Mouse (Mus musculus) left cerebral cortex, postnatal 4 days (tissue): ENCODE measurements around the gene Jade2. TPM values are rescaled to one million over a fixed set of nuclear protein-coding genes. Genes with fewer than 3 reads are reported as not detected.

ENCODE experiments used
- DNase-seq: peaks from one replicate; pipeline ENCODE4 v3.0.0-alpha.2; 2022
- intact Hi-C: fragments of 180-260 bp; cut with DNase I; formaldehyde crosslinking; loops from one replicate; pipeline ENCODE4 v1.15.1; 2025
- total RNA-seq, 2 experiments: library from RNA; stranded (reverse); gene quantifications; 2 replicates each; pipeline ENCODE4 v1.2.3; 2021

The Jade2 gene
- total RNA-seq: 1 to 10 TPM; 2.5 to 3.0 TPM

DNA sequence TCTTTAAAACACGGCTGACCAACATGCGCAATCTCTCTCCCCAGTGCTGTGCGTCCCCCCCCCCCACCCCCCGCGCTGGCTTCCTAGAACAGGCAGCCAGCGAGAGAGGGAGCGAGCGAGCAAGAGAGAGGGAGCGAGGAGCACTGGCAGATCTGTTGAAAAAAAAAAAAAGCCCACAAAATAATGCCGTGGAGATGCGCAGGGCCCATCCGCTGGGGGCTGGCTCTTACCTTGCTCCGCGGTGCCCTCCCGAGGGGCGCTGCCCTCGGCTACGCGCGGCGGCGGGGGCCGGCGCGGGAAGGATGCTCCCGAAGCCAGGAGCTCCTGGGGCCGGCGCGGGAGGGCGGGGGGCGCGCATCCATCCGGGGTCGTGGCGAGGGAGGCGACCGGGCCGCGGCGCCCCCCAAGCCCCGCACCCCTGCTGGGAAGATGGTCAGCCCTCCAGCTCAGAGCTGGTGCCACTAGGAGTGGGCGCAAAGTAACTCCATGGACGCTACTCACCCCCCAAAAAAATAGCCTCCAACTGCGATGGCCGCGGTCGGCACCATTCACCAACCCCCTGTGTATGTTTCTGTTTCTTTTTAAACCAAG is at the start of gene Jade2:
TSS of gene Jade2 (minus strand) at position 573 of the 591 bp plus-strand sequence.
- intact Hi-C loops: loop anchor here (2.0 kb wide), 1 partner anchor 110 kb away; the partner anchor contains the start of gene Cdkn2aipnl
- peak; percentile 55 for DNase-seq

DNA sequence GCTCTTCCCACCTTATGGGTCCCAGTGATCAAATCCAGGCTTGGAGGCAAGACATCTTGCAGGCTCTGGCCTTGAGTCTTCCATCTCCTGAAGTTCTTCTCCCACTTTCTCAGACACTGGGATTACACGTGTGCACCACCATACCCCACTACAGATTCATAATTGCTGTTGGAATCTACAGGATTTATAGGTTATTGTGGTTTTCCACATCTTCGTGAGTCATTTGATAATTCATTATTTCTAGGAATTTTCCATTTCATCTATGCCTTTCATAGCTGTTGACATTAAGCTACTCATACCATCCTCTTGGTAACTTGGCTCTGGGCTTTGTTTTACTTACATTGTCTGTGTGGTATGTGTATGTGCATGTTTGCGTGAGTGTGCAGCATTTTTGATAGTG is 46.8 kb upstream of the Jade2 start:
- no peak for DNase-seq
- intact Hi-C loops: no loop called here

DNA sequence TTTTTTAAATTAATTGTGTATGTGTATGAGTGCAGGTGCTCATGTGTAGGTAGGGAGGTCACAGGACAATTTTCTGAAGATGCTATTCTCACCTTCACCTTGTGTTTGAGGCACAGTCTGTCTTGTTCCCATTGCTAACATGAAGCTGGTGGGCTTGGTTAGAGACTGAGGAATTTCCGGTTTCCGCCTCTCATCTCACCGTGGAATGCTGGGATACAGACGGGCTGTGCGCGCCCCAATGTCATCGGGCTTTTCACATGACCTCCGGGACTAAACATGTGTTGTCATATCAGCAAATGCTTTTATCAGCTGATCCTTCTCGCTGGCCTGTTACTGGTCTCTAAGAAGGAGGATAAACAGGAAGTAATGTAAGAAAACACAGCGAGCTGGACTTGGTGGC is 42.2 kb upstream of the Jade2 start:
- DNase-seq: no peak
- intact Hi-C loops: no loop called here

DNA sequence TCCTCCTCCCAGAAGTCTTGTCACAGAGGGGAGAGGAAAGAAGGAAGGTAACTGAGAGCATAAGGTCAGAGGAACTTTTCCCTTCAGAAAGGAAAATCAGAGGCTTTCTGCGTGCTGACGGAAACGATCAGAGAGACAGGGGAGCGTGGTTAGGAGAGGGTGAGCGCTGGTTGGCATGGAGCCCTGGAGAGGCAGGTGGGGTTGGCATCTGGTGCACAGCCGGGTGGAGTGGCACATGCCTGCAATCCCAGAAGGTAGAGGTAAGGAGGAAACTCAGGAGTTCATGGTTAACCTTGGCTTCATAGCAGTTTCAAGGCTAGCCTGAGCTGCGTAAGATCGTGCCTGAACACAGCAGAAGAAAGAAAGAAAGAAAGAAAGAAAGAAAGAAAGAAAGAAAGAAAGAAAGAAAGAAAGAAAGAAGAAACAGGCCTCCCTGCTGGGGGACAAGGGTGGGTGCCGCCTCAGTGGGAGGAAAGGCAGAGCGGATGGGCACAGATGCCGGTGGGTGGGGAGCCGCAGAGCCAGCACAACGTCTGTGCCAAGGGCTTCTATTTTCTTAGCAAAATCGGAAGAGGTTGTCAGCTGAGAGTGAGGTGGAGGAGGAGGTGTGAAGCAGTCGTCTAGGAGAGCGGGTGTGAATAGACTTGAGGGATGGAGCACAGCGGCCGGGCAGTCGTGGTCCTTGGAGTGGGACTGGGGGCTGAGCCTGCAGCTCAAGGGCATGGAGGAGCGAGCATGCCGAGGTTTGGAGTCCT is 41.0 kb upstream of the Jade2 start:
- DNase-seq: peak; percentile 45
- intact Hi-C loops: no loop called here

DNA sequence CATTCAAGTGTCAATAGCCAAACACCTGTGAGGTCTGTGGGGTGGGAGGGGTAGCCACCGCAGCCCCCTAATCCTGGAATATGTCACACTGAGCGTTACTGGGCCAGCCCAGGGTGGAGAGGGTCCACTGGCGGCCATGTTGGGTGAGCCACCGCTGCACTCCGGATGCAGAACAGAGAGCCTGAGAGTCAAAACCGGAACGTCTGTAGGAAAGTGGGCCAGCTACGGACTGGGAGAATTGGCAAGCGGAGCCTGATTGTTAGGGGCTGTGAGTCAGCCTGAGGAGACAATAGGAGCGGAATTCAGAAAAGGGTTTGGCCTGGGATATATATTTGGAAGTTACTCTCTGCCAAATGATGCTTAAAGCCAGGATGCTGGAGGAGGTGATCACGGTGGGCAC is 39.9 kb upstream of the Jade2 start:
- intact Hi-C loops: no loop called here
- DNase-seq: no peak

DNA sequence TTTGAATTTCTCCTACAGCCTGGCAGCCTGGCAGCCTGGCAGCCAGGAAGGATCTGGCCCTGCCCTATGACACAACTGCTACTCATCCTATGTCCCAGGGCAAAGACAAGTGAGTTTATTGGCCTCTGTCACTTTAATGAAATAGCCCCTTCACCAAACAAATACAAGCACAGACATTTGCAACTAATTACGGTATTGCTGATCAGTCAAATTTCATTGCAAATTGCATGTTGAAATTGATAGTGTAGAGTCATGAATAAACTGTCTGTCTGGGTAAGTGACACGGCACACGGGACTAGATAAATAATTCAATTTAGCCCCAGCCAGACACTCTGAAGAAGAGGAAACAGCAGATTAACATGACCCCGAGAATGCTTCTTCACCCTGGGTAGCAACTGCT is 38.6 kb upstream of the Jade2 start:
- intact Hi-C loops: no loop called here
- DNase-seq: no peak

DNA sequence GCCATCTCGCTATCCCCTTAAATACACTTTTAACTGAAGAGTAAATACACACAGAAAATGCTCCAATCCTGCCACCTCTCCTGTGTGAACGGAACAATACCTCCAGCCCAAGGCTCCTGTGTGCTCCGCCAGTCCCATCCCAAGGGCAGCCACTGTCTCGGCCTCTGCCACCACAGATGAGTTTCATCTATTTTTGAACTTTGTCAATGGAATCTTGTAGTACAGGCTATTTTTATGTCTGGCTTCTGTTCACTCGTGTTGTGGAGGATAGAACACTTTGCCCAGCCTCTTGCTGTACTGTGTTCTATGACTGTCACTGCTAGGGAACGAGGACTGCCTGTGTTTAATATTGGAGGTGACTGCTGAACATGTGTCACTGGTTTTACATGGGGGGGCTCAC is 28.2 kb upstream of the Jade2 start:
- no peak for DNase-seq
- intact Hi-C loops: no loop called here

DNA sequence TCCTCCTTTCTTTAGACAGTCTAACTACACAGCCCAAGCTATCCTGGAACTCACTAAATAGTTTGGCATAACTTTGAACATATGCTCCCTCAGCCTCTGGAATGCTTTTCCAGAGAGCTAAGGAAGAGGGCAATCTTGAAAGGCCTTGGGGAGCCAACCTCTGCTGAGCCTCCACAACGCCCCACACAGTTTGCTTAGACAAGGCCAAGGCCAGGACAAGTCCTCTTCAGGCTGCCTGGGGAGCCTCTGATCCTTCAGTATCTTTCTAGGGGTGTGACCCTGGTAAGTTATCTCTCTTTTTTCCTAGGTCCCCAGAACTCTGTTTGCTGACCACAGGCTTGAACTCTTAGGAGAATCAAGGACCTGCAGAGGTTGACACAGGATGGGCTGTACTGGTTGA is 26.6 kb upstream of the Jade2 start:
- DNase-seq: no peak
- intact Hi-C loops: no loop called here

DNA sequence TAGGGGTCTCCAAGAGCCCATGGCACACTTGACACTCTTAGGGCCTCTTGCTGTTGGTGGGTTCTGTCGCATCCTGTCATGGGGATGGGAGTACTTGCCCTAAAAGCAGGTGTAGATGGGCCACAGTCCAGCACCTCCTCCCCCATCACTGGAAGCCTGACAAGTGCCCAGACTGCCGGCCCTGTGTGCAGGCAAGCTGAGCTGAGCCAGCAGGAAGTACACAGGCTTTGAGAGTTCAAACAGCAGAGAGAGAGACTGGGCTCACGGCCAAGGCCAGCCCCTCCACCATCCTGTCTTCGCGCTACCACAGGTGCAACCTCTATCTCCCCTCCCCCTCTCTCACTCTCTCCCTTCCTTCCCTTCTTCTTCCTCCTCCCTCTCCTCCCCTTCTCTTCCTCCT is 26.2 kb upstream of the Jade2 start:
- peak; percentile 50 for DNase-seq
- intact Hi-C loops: no loop called here

DNA sequence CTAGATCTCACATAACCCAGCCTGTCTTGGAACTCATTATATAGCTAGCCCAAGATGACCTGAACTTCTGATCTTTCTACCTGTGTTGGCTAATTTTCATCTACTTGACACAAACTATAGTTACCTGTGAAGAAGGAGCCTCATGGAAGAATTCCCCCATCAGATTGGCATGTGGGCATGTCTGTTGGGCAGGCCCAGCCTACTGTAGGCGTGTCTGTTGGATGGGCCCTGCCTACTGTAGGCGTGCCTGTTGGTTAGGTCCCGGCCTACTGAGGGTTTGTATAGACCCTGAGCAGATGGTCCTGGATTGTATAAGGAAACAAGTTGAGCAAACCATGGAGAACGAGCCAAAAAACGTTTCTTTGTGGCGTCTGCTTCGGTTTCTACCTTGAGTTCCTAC is 24.3 kb upstream of the Jade2 start:
- intact Hi-C loops: no loop called here
- no peak for DNase-seq

DNA sequence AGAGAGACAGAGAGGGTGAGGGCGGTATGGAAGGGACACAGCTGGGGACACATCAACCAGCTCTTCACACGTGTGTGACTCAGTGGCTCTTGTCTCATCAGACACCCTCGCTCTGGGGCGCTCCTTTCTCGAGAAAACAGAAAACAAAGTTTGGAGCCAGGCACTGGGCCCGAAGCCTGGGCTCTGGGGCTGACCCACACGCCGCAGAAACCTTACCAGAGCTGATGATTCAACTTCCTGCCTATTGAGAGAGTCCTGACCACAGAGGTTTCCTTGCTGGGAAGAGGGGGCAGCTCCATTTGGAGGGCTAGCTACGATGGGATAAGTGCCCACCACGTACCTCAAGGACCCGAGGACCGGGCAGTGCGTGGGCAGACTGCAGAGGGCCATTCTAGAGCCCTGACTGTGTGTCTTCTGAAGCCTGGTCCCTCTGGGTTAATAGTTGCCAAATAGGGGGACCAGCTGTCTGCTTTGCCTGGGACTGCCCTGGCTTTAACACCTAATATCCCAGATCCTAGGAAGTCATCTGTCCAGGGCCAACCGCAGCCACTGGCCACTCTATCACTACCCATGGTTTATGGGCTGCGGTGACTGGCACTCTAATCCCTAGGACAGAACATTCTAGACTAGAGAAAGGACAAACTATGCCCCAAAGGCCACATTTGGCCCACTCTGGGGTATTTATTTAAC is 23.7 kb upstream of the Jade2 start:
- no peak for DNase-seq
- intact Hi-C loops: no loop called here

DNA sequence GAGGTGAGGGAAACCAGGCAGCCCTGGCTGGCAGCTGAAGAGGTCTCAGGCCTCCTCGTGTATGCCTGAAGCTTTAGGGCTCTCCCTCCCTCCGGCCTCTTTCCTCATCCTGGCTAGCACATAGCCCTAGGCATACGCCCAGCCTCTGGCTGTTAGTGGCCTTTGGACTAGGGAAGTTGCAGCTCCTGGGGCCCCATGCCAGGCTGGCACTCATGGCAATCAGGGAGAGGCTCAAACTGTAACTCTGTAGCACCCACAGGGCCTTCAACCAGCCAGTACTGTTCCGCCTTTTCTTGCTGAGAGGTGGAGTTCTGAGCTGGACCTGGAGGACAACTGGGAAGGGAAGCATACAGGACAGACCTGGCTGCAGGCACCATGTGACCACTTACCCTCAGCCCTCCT is 19.5 kb upstream of the Jade2 start:
- no peak for DNase-seq
- intact Hi-C loops: no loop called here

DNA sequence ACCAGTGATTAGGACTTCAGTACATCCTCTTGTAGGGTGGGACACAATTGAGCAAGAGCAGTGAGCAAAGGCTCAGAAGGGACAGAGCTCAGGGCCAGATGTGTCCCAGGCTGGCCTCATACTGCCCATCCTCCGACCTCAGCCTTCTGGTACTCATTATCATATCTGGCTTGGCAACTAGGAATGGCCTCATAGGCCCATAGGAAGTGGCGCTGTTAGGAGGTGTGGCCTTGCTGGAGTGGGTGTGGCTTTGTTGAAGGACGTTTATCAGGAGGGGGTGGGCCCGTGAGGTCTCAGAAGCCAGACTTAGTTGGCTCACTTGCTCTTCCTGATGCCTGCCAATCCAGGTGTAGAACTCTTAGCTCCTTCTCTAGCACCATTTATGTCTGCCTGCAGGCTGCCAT is 18.3 kb upstream of the Jade2 start:
- DNase-seq: no peak
- intact Hi-C loops: no loop called here

DNA sequence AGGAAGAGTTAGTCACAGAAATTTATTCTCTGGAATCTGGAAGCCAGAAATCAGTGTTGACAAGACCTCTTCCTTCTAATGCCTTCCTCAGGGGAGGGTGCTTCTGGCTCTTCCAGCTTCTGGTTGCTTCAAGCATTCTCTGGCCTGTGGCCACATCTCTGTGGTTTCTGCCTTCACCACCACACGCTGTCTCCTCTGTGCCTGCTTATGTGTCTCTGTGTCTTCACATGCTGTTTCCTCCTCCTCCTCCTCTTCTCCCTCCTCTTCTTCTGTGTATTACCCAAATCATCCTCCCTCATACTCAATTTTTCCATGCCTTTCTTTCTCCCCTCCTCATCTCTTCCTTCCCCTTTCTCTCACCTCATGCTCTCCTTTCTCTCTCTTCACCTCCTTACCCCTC is 17.6 kb upstream of the Jade2 start:
- no peak for DNase-seq
- intact Hi-C loops: no loop called here

DNA sequence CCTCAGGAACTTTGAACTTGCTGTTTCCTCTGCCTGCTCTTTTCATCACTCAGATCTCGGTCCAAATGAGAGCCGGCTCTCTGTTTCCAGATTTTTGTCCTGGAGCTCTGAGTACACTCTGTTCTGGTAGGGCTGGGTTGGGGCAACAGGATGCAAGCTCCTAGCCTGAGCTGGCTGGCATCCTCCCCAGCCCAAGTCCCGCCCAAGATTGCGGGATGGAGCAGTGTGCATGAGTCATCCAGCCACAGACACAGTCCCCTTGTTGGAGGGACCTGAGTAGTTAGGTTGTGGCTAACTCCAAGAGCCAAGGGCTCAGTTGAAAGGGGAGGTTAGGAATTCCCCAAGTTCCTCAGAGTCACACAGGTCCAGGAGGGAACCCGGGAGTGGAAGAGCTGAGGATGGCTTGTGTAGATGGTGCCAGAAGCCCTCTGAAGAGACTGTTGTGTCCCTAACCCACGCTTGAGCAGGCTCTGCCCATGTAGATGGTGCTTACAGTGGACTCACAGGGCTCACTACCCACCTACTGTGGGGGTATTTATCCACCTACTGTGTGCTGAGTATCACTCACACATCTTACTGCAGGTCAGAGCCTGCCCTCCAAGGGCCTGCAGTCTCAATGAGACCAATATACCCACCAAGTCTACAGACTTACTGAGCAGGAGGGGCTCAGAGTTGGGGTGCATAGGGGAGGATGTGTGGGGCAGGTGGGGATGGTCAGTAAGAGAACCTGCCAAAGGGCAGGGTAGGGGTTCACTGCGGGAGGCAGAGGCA is 17.0 kb upstream of the Jade2 start:
- no peak for DNase-seq
- intact Hi-C loops: no loop called here

DNA sequence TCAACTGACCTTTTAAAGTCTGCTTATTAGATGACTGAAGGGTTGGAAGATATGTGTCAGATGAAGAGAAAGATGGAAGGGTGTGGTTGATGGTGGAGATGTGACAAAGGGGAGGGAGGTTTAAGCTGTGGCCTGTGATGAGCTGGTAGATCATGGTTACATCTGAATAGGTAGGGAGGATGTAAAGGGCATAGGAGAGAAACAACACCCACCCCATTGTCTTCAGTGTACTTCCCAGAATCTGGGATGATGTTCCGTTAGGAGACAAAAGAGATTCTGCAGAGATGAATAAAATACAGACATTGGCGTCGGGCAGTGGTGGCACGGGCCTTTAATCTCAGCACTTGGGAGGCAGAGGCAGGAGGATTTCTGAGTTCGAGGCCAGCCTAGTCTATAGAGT is 15.7 kb upstream of the Jade2 start:
- intact Hi-C loops: no loop called here
- DNase-seq: no peak

DNA sequence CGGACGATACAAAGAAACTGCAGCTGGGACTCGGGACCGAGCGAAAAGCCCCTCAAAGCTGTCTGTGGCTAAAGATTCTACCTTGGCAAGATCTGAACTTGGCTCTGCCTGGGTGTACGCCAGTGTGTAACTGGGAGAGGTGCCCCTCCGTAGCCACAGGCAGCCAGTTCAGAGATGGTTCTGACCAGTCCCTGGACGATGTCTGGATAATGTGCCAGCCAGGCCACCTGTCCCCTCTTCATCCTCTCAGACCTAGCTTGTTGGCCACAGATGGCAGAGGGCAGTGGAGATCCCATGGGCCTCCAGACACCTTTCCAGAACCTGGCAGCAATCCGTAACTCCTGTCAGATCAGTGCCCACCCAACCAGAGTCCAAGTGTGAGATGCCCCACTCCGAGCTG is 9.8 kb upstream of the Jade2 start:
- DNase-seq: peak; percentile 51
- intact Hi-C loops: no loop called here

DNA sequence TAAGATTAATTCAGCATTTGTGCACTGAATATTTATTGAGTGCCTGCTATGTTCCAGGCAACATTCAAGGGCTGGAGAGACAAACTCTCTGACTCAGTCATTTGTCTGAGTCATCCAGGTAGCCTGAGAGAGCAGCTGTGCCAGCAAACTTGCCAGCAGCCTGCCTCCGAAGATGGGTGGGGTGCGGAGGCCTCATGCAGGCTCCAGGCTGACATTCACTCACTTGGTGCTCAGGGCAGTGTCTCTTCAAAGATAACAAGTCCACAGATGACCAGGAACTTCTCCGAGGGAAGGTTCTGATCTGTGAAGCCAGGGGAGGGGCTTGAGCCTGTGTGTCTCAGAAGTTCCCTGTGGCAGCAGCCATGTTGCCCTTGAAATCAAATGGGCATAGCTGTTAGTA is 8.6 kb upstream of the Jade2 start:
- intact Hi-C loops: no loop called here
- DNase-seq: no peak

DNA sequence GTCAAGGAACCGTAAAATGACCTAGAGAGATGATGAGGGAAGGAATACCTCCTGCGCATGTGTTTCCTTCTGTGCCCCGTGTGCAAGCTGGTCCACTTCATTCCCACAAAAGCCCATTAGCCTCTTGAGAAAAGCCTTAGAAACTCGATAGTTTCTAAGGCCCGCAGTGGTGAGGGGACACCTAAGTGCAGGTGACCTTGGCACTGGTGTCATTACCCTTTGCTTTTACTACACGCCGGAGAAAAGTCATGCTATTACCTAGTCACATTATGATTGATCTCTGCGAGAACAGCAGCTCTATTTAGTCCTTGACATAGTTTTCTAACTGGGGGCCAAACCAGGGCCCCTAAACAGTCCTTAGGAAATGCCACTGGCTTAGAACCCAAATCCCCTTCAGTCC is 3.2 kb upstream of the Jade2 start:
- intact Hi-C loops: no loop called here
- DNase-seq: no peak

DNA sequence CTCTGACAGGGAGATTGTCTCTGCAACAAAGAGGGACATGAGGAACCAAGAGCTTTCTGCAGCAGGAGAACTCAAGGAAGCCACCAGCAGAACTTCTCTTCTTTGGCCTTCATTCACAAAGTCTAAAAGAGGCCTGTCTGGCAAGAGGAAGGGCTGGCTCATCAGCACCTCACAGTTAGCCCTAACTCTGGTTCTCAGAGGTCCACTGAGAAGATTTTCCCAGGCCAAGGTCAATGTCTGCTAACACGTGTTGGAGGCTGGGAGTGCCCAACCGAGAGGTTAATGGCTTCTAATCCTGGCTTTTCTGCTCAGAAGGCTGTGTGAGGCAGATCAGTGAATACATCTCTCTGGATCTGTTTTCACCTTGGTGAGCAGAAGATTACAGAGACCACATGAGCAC is 2.1 kb upstream of the Jade2 start:
- intact Hi-C loops: no loop called here
- no peak for DNase-seq

DNA sequence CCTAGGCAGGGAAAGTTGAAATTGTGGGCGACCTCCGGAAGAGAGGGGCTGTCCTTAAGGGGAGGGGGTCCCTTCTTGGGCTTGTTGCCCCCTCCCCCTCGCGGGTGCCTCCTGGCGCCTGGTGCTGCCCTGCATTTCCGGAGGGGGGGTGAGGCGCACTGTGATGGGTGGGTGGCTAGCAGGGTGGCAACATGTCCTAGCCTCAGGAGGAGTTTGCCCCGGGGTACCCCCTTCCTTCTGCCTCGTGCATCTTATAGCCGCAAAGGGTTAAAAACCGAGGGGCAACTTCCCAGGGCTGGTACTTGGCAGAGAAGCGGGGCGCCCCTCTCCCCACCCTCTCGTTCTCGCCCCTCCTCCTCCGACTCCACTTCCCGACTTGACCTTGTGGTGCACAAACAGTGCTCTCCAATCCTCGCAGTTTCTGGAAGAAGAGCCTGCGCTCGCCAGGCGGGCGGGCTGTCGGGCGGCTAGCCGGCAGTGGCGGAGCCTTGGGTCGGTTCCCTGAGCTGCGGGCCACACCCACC is 1.1 kb upstream of the Jade2 start:
- DNase-seq: peak; percentile 53
- intact Hi-C loops: no loop called here
